Mouse (Mus musculus) liver, postnatal 0 days (tissue): ENCODE data around the gene Sel1l3. TPM values are rescaled to one million over a fixed set of nuclear protein-coding genes. Genes with fewer than 3 reads are reported as not detected.

Experiments
- ATAC-seq: fragments of 200-750 bp; cut with Nextera tagmentation; 2 replicates; pipeline ENCODE4 v1.8.0; 2017; ENCODE audit warnings: mild to moderate bottlenecking, moderate library complexity
- DNase-seq: peaks from one replicate; pipeline ENCODE4 v3.0.0-alpha.2; 2016
- H3K27ac ChIP-seq: fragments of 300-500 bp; sonication (generic); 2 replicates; pipeline ENCODE4 v1.5.1; 2014; ENCODE audit warnings: antibody characterized with exemption, moderate library complexity, mild to moderate bottlenecking, low read depth
- H3K27me3 ChIP-seq: fragments of 300-500 bp; sonication (generic); 2 replicates; pipeline ENCODE4 v1.6.1; 2014; ENCODE audit warnings: low read length, control low read depth, mixed read lengths; ENCODE audit not compliant: insufficient read depth
- H3K36me3 ChIP-seq: fragments of 300-500 bp; sonication (generic); replicated peaks from 2 replicates; pipeline ENCODE4 v1.6.1; 2014; ENCODE audit warnings: mild to moderate bottlenecking, control low read depth, low read length, moderate library complexity, mixed read lengths; ENCODE audit not compliant: insufficient read depth
- H3K4me1 ChIP-seq: fragments of 300-500 bp; sonication (generic); 2 replicates; pipeline ENCODE4 v1.6.1; 2014; ENCODE audit warnings: antibody characterized with exemption, mild to moderate bottlenecking, control low read depth; ENCODE audit not compliant: insufficient read depth
- H3K4me2 ChIP-seq: fragments of 300-500 bp; sonication (generic); 2 replicates; pipeline ENCODE4 v1.6.1; 2014; ENCODE audit warnings: low read depth, mild to moderate bottlenecking, low read length, moderate library complexity, mixed read lengths
- H3K4me3 ChIP-seq: fragments of 300-500 bp; sonication (generic); 2 replicates; pipeline ENCODE4 v1.5.1; 2014; ENCODE audit warnings: low read depth, low read length
- H3K9ac ChIP-seq: fragments of 300-500 bp; sonication (generic); replicated peaks from 2 replicates; pipeline ENCODE4 v1.6.1; 2014; ENCODE audit warnings: mild to moderate bottlenecking, moderate library complexity
- H3K9me3 ChIP-seq: fragments of 300-500 bp; sonication (generic); 2 replicates; pipeline ENCODE4 v1.6.1; 2016; ENCODE audit warnings: mild to moderate bottlenecking, control low read depth, low read length, mixed read lengths
- CTCF ChIP-seq: sonication (generic); IDR thresholded peaks from 2 replicates; pipeline ENCODE4 v1.5.1; 2016; ENCODE audit warnings: antibody characterized with exemption, low read depth
- EP300 ChIP-seq: IDR thresholded peaks from 2 replicates; pipeline ENCODE4 v1.6.1; 2016; ENCODE audit warnings: antibody characterized with exemption, low read depth, mild to moderate bottlenecking
- WGBS: fragments of 180-500 bp; shearing (Covaris S2); extraction: QIAGEN DNeasy Blood & Tissue Kit; methylation state at CpG from one replicate; pipeline ENCODE4 v1.1.7; 2014; ENCODE audit not compliant: insufficient replicate concordance; 5-methylcytosine and 5-hydroxymethylcytosine counted together
- polyA plus RNA-seq: library from polyadenylated mRNA; unstranded; fragments of >200 nt; fragmentation: Nextera tagmentation; extraction: Ambion mirVana; gene quantifications from 2 replicates; pipeline ENCODE4 v1.2.1, GENCODE M21; 2015

Sel1l3 gene
- polyA plus RNA-seq, 1 experiment from 2014 or later, result 0.93 TPM

DNA sequence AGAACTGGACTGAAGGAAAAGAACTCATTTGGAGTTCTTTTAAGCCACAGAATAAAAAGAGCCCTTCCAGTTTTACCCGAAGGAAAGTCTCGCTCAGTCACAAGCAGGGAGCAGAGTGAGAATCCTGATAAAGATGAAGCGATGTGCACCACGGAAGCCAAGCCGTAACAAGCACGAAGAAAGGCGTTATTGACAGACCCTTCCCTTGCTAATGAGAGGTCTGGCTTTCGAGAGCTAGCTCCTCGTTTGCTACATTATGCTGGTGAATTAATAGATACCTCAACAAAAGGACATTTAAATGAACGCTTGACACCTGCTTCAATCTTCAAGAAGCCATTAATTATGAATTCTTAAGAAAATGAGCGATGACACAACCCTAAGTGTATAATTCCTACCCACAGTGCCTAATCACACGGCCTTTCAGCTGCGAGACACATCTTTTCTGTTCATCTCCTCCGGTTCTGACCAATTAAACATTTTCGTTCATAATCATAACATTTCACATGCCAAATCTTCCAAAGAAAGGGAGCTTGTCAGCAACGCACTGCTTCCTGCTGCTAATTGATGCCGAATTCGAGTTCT, 62.3 kb downstream of the Sel1l3 start:
- no peak overlapping the region for H3K27ac ChIP-seq
- DNase-seq (no peak), ATAC-seq (no peak)
- no peak for TF ChIP-seq CTCF
- H3K4me1 ChIP-seq, result no peaks in the 10 kb centered on the region
- H3K4me2 ChIP-seq, result no peak overlapping the region
- 70% methylated on average over 18 of the region's 18 CpGs for whole genome bisulfite sequencing
- H3K4me3 ChIP-seq, result no peak overlapping the region
- H3K27me3 ChIP-seq, result no peaks in the 10 kb centered on the region
- no peaks in the 10 kb centered on the region for H3K9me3 ChIP-seq
- H3K9ac ChIP-seq, result no peak overlapping the region
- no peaks in the 10 kb centered on the region for H3K36me3 ChIP-seq

DNA sequence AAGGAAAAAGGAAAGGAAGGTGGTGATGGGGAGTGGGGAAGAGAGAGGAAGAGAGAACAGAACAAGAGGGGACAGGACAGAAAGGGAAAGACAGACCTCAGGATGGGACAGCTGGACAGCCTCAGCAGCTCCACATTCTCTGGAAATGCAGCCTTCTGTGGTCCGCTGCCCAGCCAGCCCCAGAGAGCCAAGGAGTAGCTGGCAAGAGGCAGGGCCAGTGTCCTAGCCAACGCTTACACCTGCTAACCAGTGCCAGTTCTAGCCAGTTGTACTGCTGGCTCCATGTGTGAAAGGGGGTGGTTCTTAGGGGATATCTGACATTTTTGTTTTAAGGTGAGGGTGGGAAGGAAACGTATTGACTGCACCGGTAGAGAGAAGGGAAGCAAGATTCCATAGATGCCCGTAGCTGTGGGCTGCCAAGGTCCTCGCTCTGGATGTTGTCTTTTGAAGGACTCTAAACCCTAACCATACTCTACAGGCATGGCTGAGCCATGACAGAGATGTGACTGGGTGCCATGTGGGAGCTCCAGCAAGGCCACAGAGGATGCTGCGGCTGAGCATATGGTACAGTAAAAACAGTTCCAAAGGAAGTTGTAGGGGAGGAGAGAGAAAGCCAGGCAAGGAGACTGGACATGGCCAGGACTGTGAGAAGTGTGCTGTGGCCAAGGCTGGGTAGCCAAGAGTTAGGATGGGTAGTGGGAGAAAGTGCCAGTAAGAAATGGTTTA, 64.6 kb downstream of the Sel1l3 start:
- WGBS, result 80% methylated on average over 7 of the region's 7 CpGs
- Histone ChIP-seq H3K4me2 (no peak overlapping the region), H3K9me3 (0 out of 2 replicates have a peak, but pooled peaks cover 2% of the 10 kb centered on the region), H3K27ac (no peak overlapping the region), H3K4me3 (no peak overlapping the region), H3K27me3 (no peaks in the 10 kb centered on the region), H3K9ac (no peak overlapping the region), H3K36me3 (no peaks in the 10 kb centered on the region), H3K4me1 (no peaks in the 10 kb centered on the region)
- TF ChIP-seq EP300 (no peak), CTCF (no peak)
- ATAC-seq, result no peak
- DNase-seq, result no peak

DNA sequence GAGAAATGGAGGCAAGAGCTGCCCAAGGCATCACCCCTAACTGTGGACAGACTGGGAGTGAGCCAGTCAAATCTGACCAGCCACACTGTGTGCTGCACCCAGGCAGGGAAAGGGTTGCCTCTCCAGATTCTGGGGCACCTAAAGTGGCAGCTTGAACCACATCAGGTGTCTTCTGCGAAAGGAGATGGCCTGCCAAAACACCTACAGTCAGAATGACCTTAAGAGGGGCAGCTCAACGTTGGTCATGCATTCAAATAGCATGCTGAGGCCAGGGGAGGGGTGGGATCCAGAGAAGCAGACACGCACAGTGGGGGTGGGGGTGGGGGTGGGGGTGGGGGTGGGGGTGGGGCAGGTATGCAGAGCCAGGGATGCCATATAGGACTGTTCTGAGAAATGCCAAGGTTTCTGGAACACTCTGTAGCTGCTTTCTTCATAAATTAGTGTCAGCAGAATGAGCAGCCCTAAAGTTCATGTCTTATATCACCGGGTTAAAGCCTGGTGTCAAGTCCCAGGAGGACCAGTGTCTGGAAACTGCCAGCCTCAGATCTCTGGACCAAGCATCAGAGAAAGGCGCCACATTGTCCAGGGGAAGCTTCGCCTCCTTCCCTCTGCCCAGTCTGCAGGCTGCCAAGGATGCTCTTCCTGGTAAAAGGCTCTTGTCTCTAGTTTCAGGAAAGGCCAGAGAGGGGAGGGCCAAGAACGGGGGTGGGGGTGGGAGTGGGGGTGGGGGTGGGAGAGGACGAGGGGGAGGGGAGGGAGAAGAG, 65.4 kb downstream of the Sel1l3 start:
- H3K36me3 ChIP-seq, result no peaks in the 10 kb centered on the region
- no peaks in the 10 kb centered on the region for H3K27me3 ChIP-seq
- 49% methylated on average over 8 of the region's 8 CpGs for WGBS
- no peak overlapping the region for H3K27ac ChIP-seq
- no peak for DNase-seq
- 0 out of 2 replicates have a peak, but pooled peaks cover 2% of the 10 kb centered on the region for H3K9me3 ChIP-seq
- H3K9ac ChIP-seq, result no peak overlapping the region
- H3K4me3 ChIP-seq, result no peak overlapping the region
- no peak overlapping the region for H3K4me2 ChIP-seq
- H3K4me1 ChIP-seq, result no peaks in the 10 kb centered on the region
- no peak for ATAC-seq
- TF ChIP-seq EP300, result no peak
- no peak for TF ChIP-seq CTCF

DNA sequence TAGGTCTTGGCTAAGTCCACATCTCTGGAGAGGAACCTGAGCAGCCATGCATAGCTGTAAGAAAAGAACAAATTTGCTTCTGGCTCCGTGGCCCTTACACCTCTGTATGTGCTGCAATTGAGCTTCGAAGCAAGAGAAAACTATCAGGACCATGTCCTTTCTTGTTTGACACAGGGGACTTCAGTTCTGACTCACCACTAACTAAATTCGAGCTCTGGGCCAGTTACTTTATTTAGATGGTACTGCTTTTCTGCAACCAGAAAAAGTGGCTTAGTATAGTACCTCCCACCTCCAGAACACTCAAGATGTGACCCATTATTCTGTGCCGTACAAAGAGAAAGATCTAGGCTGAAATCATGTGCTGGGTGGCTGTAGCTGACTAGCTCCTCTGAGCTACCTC, 66.3 kb downstream of the Sel1l3 start:
- TF ChIP-seq CTCF, result no peak
- TF ChIP-seq EP300, result no peak
- WGBS, result 78% methylated on average over 4 of the region's 4 CpGs
- ATAC-seq, result no peak
- Histone ChIP-seq H3K36me3 (no peaks in the 10 kb centered on the region), H3K4me3 (no peak overlapping the region), H3K9ac (no peak overlapping the region), H3K27me3 (no peaks in the 10 kb centered on the region), H3K4me1 (no peaks in the 10 kb centered on the region), H3K9me3 (0 out of 2 replicates have a peak, but pooled peaks cover 2% of the 10 kb centered on the region), H3K4me2 (no peak overlapping the region), H3K27ac (no peak overlapping the region)
- no peak for DNase-seq

DNA sequence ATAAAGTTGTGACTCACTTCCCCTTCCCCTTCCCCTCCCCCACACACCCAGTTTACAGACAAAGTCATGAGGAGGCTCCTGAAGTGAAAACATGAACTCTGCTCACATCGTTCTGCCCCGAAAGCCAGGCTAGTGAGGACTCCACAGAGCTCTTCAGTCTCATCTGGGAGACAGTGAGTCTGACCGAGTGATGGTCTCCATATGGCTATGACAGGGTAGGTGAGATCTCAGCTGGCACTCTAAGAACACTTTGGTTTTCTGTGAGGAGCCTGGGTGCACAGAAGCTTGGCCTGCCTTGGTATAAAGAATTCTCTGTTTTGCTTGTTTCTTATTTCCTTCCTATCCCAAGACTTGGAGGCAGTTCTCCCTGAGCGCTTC, 67.1 kb downstream of the Sel1l3 start:
- Histone ChIP-seq H3K4me1 (no peaks in the 10 kb centered on the region), H3K36me3 (no peaks in the 10 kb centered on the region), H3K4me2 (no peak overlapping the region), H3K4me3 (no peak overlapping the region), H3K27me3 (no peaks in the 10 kb centered on the region), H3K9me3 (0 out of 2 replicates have a peak, but pooled peaks cover 2% of the 10 kb centered on the region), H3K27ac (no peak overlapping the region), H3K9ac (no peak overlapping the region)
- no peak for DNase-seq
- WGBS, result 67% methylated on average over 4 of the region's 4 CpGs
- TF ChIP-seq EP300 (no peak), CTCF (no peak)
- ATAC-seq, result no peak

DNA sequence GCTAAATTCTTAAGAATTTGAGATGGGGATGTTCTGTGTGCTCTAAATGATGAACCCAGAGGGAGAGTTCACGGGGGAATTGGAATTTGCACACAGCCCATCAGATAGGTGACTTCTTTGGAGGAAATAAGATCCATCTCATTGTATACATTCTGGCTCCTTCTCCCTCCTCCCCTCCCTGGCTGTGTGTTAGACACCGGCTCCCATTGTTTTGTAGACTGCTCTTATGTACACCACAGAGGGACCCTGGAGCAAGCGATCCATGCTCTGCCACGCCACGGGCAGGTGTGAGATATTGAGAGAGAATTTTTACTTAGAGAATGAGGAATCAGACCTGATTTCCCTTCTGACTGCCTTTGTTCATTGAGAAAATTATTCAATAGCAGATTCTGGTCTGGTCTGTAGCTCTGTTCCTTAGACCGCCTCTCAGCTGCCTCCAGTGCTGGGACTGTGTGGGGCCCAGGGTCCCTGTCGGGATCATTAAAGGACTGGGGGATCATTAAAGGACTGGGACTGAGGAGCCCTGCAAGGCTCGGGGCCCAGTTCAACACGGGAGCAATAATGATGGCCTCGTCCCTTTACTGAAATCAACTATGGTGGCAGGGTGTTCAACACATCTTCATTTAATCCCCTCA, 67.6 kb downstream of the Sel1l3 start:
- 62% methylated on average over 10 of the region's 10 CpGs for WGBS
- H3K9me3 ChIP-seq, result 0 out of 2 replicates have a peak, but pooled peaks cover 2% of the 10 kb centered on the region
- DNase-seq (no peak), ATAC-seq (no peak)
- H3K4me2 ChIP-seq, result no peak overlapping the region
- TF ChIP-seq EP300, result no peak
- no peak for TF ChIP-seq CTCF
- H3K4me1 ChIP-seq, result no peaks in the 10 kb centered on the region
- H3K4me3 ChIP-seq, result no peak overlapping the region
- H3K27ac ChIP-seq, result no peak overlapping the region
- H3K27me3 ChIP-seq, result no peaks in the 10 kb centered on the region
- no peak overlapping the region for H3K9ac ChIP-seq
- H3K36me3 ChIP-seq, result no peaks in the 10 kb centered on the region
